Mouse (Mus musculus): ENCODE results near the gene Ptgdr2. TPM values are rescaled to one million over a fixed set of nuclear protein-coding genes. Genes with fewer than 3 reads are reported as not detected.

Gene Ptgdr2
- 0.22 and 0.24 TPM in 2 replicates for polyA plus RNA-seq (2015; fragmentation: Nextera tagmentation; extraction: Ambion mirVana)

GRCm38 (mm10) chr19:10937110-10937563, at the start of gene Ptgdr2:
TSS of gene Ptgdr2 (plus strand) at chr19:10937160.
- Histone ChIP-seq H3K36me3 (peaks cover 3% of the 10 kb centered on the region), H3K9me3 (no peaks in the 10 kb centered on the region), H3K27ac (no peak within 1 kb of the TSS), H3K4me3 (replicated peaks) (no peak within 1 kb of the TSS), H3K27me3 (0 out of 2 replicates have a peak, but pooled peaks cover 6% of the 10 kb centered on the region), H3K4me1 (replicated peaks) (peaks cover 20% of the 10 kb centered on the region), H3K4me2 (replicated peaks) (no peak within 1 kb of the TSS), H3K9ac (replicated peaks) (no peak within 1 kb of the TSS)
- ATAC-seq, result no peak
- 58% methylated on average over 5 of the region's 5 CpGs for whole genome bisulfite sequencing

DNA sequence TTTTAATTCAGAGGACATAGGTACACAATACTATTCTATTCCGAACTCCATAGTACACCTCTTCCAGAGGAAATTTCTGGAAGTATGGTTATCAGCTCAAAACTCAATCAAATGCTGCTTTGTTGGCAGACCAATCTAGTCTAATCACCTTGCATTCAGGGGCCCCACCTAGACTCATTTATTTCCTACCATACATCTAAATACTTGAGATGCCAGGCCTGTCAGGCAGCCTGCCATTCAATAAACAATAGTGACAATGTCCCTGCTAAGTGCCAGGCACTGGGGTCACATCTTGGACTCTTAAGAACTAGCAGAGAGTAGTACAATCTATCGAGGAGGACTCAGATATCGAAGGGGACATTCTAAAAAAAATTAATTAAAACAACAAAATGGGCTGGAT, 44.8 kb upstream of the Ptgdr2 start:
- WGBS, result 85% methylated on average over 3 of the region's 3 CpGs
- Histone ChIP-seq H3K9me3 (no peaks in the 10 kb centered on the region), H3K36me3 (0 out of 2 replicates have a peak, but pooled peaks cover under 1% of the 10 kb centered on the region), H3K27me3 (no peaks in the 10 kb centered on the region), H3K4me2 (replicated peaks) (no peak overlapping the region), H3K4me1 (replicated peaks) (peaks cover 16% of the 10 kb centered on the region), H3K27ac (no peak overlapping the region), H3K4me3 (replicated peaks) (no peak overlapping the region), H3K9ac (replicated peaks) (no peak overlapping the region)
- ATAC-seq, result no peak

GRCm38 (mm10) chr19:10895016-10895528, 41.9 kb upstream of the Ptgdr2 start, which contains the start of gene Prpf19:
TSS of gene Prpf19 (plus strand) at chr19:10895231.
- peak within 1 kb of the TSS; percentile 95 for H3K9ac ChIP-seq (replicated peaks)
- peaks cover 21% of the 10 kb centered on the region for H3K4me1 ChIP-seq (replicated peaks)
- no peaks in the 10 kb centered on the region for H3K27me3 ChIP-seq
- peak within 1 kb of the TSS; percentile 94 for H3K27ac ChIP-seq
- under 1% methylated on average over 42 of the region's 43 CpGs for WGBS
- peak within 1 kb of the TSS; percentile 92 for H3K4me2 ChIP-seq (replicated peaks)
- peak; percentile 97 for ATAC-seq
- peaks cover 28% of the 10 kb centered on the region for H3K36me3 ChIP-seq
- peak within 1 kb of the TSS; percentile 88 for H3K4me3 ChIP-seq (replicated peaks)
- H3K9me3 ChIP-seq, result no peaks in the 10 kb centered on the region

DNA sequence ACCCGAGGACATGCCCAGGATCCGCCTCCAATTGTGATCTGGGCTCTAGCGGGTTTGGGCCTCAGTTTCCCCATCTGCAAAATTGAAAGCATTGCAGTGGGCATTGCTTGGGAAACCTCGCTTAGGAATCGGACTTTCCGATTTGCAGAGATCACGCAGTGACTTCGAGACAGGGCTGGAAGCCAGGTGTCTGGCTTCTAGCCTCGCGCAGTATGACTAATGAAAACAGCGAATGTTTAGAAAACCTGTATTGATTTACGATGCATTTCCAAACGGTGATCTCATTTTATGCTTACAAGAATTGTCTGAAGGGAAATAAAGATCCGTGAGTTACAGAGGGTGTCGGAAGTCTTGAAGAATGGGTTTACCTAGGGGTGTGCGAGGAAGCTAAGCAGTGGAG, 41.3 kb upstream of the Ptgdr2 start:
- no peak for ATAC-seq
- H3K4me3 ChIP-seq (replicated peaks), result peak overlapping the region; percentile 88

DNA sequence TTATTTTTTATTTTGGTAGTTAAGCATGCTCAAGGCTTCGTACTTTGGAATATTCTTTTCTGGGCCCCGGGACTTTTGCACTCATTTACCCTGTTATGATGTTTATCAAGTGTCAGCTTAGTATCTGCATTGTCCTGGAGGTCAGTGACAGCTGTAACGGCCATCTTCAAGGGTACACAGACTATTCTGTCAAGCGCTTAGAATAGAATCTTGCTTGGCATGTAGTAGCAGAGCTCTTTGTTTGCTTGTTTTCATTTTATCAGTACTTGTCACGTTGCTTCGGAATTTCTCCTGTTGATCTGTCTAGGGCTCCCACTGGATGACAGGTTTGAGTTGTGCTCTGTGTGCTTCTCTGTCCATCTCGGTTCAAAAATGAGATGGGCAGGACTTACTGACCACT, 40.1 kb upstream of the Ptgdr2 start:
- Histone ChIP-seq H3K4me1 (replicated peaks) (peaks cover 21% of the 10 kb centered on the region), H3K27me3 (no peaks in the 10 kb centered on the region), H3K4me3 (replicated peaks) (peak overlapping the region; percentile 88; the same call in 1 of the 2 replicates), H3K4me2 (replicated peaks) (peak overlapping the region; percentile 92), H3K9me3 (no peaks in the 10 kb centered on the region), H3K9ac (replicated peaks) (peak overlapping the region; percentile 95; the same call in 1 of the 2 replicates), H3K36me3 (peaks cover 46% of the 10 kb centered on the region), H3K27ac (no peak overlapping the region)
- 86% methylated on average over 7 of the region's 7 CpGs for WGBS
- no peak for ATAC-seq

More for the DNA sequence above, 41.3 kb upstream of the Ptgdr2 start:
- Histone ChIP-seq H3K4me2 (replicated peaks) (peak overlapping the region; percentile 92), H3K9ac (replicated peaks) (peak overlapping the region; percentile 95), H3K27me3 (no peaks in the 10 kb centered on the region), H3K4me1 (replicated peaks) (peaks cover 21% of the 10 kb centered on the region), H3K9me3 (no peaks in the 10 kb centered on the region), H3K27ac (peak overlapping the region; percentile 94), H3K36me3 (peaks cover 35% of the 10 kb centered on the region)
- 2% methylated on average over 16 of the region's 16 CpGs for WGBS

- ATAC-seq, result no peak
- H3K27ac ChIP-seq, result no peak overlapping the region
- H3K9me3 ChIP-seq, result no peaks in the 10 kb centered on the region
- 89% methylated on average over 8 of the region's 8 CpGs for whole genome bisulfite sequencing
- no peaks in the 10 kb centered on the region for H3K27me3 ChIP-seq
- no peak overlapping the region for H3K4me2 ChIP-seq (replicated peaks)
- H3K9ac ChIP-seq (replicated peaks), result no peak overlapping the region
- H3K36me3 ChIP-seq, result peaks cover 52% of the 10 kb centered on the region
- peaks cover 21% of the 10 kb centered on the region for H3K4me1 ChIP-seq (replicated peaks)
- no peak overlapping the region for H3K4me3 ChIP-seq (replicated peaks)
Measured at GRCm38 (mm10) chr19:10897491-10897890, 39.5 kb upstream of the Ptgdr2 start.

DNA sequence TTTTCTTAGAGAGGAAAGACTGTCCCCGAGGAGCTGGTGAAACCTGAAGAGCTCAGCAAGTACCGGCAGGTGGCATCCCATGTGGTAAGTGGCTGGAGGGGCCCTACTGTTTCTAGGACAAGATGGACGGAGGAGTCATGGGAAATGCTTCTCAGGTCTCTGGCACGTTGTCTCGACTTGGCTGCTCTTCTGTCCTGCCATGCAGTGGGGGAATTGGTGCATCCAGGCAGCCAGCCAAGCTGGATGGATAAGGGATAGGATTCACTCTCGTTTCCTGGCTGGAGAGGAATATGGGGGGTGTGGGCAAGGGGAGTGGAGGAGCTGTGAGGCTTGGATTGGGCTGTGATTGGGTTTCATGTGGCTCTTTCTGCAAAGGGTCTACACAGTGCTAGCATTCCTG, 36.6 kb upstream of the Ptgdr2 start:
- no peak overlapping the region for H3K9ac ChIP-seq (replicated peaks)
- no peaks in the 10 kb centered on the region for H3K27me3 ChIP-seq
- 86% methylated on average over 6 of the region's 6 CpGs for WGBS
- peaks cover 81% of the 10 kb centered on the region for H3K36me3 ChIP-seq
- ATAC-seq, result no peak
- H3K4me1 ChIP-seq (replicated peaks), result peaks cover 21% of the 10 kb centered on the region
- no peak overlapping the region for H3K4me3 ChIP-seq (replicated peaks)
- H3K4me2 ChIP-seq (replicated peaks), result no peak overlapping the region
- H3K9me3 ChIP-seq, result no peaks in the 10 kb centered on the region
- H3K27ac ChIP-seq, result no peak overlapping the region

DNA sequence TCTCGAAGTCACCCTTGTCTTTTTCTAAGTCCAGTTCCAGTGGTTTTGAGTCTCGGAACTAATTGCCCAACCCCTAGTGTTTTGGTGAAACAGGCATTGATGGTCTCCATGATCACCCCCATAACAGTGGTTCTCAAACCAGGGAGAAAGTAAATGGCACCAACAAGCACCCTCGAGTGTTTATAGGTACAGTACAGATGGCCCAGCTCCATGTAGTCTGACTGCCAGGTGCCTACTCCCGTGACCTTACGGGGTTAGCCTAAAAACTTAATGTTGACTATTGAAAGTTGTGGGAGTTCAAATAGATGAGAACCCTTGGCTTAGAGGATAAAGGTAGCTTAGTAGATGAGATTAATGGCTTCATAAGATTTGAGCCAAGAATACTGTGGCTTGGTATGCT, 35.9 kb upstream of the Ptgdr2 start:
- peaks cover 88% of the 10 kb centered on the region for H3K36me3 ChIP-seq
- peaks cover 16% of the 10 kb centered on the region for H3K4me1 ChIP-seq (replicated peaks)
- H3K9me3 ChIP-seq, result no peaks in the 10 kb centered on the region
- no peak overlapping the region for H3K4me2 ChIP-seq (replicated peaks)
- no peak for ATAC-seq
- H3K27ac ChIP-seq, result no peak overlapping the region
- no peak overlapping the region for H3K9ac ChIP-seq (replicated peaks)
- no peaks in the 10 kb centered on the region for H3K27me3 ChIP-seq
- 98% methylated on average over 5 of the region's 5 CpGs for whole genome bisulfite sequencing
- no peak overlapping the region for H3K4me3 ChIP-seq (replicated peaks)

GRCm38 (mm10) chr19:10904512-10904911, 32.4 kb upstream of the Ptgdr2 start:
- Histone ChIP-seq H3K36me3 (peaks cover 87% of the 10 kb centered on the region), H3K9ac (replicated peaks) (no peak overlapping the region), H3K27ac (no peak overlapping the region), H3K4me2 (replicated peaks) (no peak overlapping the region), H3K9me3 (no peaks in the 10 kb centered on the region), H3K4me1 (replicated peaks) (no peaks in the 10 kb centered on the region), H3K4me3 (replicated peaks) (no peak overlapping the region), H3K27me3 (no peaks in the 10 kb centered on the region)
- 93% methylated on average over 5 of the region's 5 CpGs for WGBS
- no peak for ATAC-seq

- Histone ChIP-seq H3K9me3 (no peaks in the 10 kb centered on the region), H3K4me3 (replicated peaks) (no peak overlapping the region), H3K36me3 (peaks cover 81% of the 10 kb centered on the region), H3K4me1 (replicated peaks) (no peaks in the 10 kb centered on the region), H3K9ac (replicated peaks) (no peak overlapping the region), H3K27ac (no peak overlapping the region; the same call in 1 of the 2 replicates), H3K27me3 (no peaks in the 10 kb centered on the region), H3K4me2 (replicated peaks) (no peak overlapping the region)
- WGBS, result 66% methylated on average over 7 of the region's 7 CpGs
- ATAC-seq, result no peak
Measured at GRCm38 (mm10) chr19:10904927-10905727, 31.8 kb upstream of the Ptgdr2 start.

- Histone ChIP-seq H3K4me2 (replicated peaks) (no peak overlapping the region), H3K4me3 (replicated peaks) (no peak overlapping the region), H3K4me1 (replicated peaks) (no peaks in the 10 kb centered on the region), H3K27ac (no peak overlapping the region), H3K9me3 (no peaks in the 10 kb centered on the region), H3K27me3 (no peaks in the 10 kb centered on the region), H3K9ac (replicated peaks) (no peak overlapping the region), H3K36me3 (peaks cover 76% of the 10 kb centered on the region)
- WGBS, result 82% methylated on average over 5 of the region's 5 CpGs
- no peak for ATAC-seq
Measured at GRCm38 (mm10) chr19:10905728-10906000, 31.3 kb upstream of the Ptgdr2 start.

- peak; percentile 66 for ATAC-seq
- no peak overlapping the region for H3K9ac ChIP-seq (replicated peaks)
- 54% methylated on average over 3 of the region's 3 CpGs for WGBS
- H3K27me3 ChIP-seq, result no peaks in the 10 kb centered on the region
- no peak overlapping the region for H3K4me2 ChIP-seq (replicated peaks)
- no peaks in the 10 kb centered on the region for H3K4me1 ChIP-seq (replicated peaks)
- H3K36me3 ChIP-seq, result peaks cover 53% of the 10 kb centered on the region
- H3K9me3 ChIP-seq, result no peaks in the 10 kb centered on the region
- no peak overlapping the region for H3K4me3 ChIP-seq (replicated peaks)
- H3K27ac ChIP-seq, result no peak overlapping the region
Measured at GRCm38 (mm10) chr19:10907891-10908290, 29.1 kb upstream of the Ptgdr2 start.

Measured in midbrain, embryonic 13.5 days (tissue).